Mouse (Mus musculus): ENCODE results near the gene Elovl5.

GRCm38 (mm10) chr9:77949753-77950268, 32.6 kb downstream of the Elovl5 start:
- TF ChIP-seq EP300 (IDR thresholded peaks at IDR 0.05; ENCODE audit: insufficient read depth, low read depth, low read length) (no peak), CTCF (IDR thresholded peaks at IDR 0.05; ENCODE audit: low read depth, low read length) (no peak), POLR2A (IDR thresholded peaks at IDR 0.05; ENCODE audit: insufficient read depth, low read length) (no peak)

Data from ES-Bruce4 (cell line).